ENCODE assay signal across 28 mouse cellular contexts in genomic region chr8:31000120-31000519, GRCm38 (mm10).
A peak's percentile ranks its signal among the peaks of the same experiment; 100 is the strongest.
DNase-seq lines count a peak whose midpoint lies in the region; ATAC-seq lines count a peak whose summit lies in the region.
"Had no signal": no experiment of that assay in that cellular context is flagged by ENCODE, and none has a peak within 500 bp of the region (broad histone marks: within the 10 kb centered on the region; RNA-seq: fewer than 3 reads in every experiment).

No protein-coding gene starts in this region.

- no peak overlapping the region for H3K4me3 ChIP-seq in forebrain, embryonic 15.5 days
- no peak overlapping the region for H3K4me3 ChIP-seq in forebrain, embryonic 14.5 days (ENCODE audit: low read depth, low read length)
- H3K4me3 ChIP-seq: embryonic facial prominence, embryonic 10.5 days; embryonic facial prominence, embryonic 13.5 days; erythroblast, embryonic 14.5 days; forebrain, embryonic 12.5 days; heart, embryonic 12.5 days; heart, embryonic 15.5 days; hindbrain, embryonic 10.5 days; hindbrain, embryonic 13.5 days had no signal

- H3K27ac ChIP-seq in forebrain, embryonic 15.5 days (replicated peaks): no peak overlapping the region
- no peak overlapping the region for H3K27ac ChIP-seq in forebrain, embryonic 14.5 days (ENCODE audit: low read depth, low read length)
- H3K27ac ChIP-seq: embryonic facial prominence, embryonic 10.5 days; embryonic facial prominence, embryonic 13.5 days; forebrain, embryonic 12.5 days; heart, embryonic 15.5 days; hindbrain, embryonic 10.5 days; hindbrain, embryonic 13.5 days had no signal

- DNase-seq in forebrain, embryonic 14.5 days (ENCODE audit: low spot score): no peak
- DNase-seq in layer of hippocampus, adult 9-11 months: peak; percentile 10
- DNase-seq in layer of hippocampus, adult 8-10 months (ENCODE audit: low spot score in 2 of 2): no peak
- peak; percentile 18 to 19 for DNase-seq in right cerebral cortex, adult 2 months (ENCODE audit: low spot score in 2 of 2)
- no peak for DNase-seq in right cerebral cortex, postnatal 14 days
- no peak for DNase-seq in adrenal gland, postnatal 36 days
- DNase-seq: adrenal gland, adult 8-10 months; adrenal gland, postnatal 25 days; cerebellum, adult 11 months; cerebellum, adult 2 months; cerebellum, adult 9-11 months; cerebellum, postnatal 25 days; embryo, embryonic 11 days; gastrocnemius, postnatal 25 days; heart, adult 18-20 months; heart, postnatal 10 days; heart, postnatal 36 days had no signal

- no peaks in the 10 kb centered on the region for H3K9me3 ChIP-seq in forebrain, embryonic 15.5 days
- H3K9me3 ChIP-seq in forebrain, embryonic 14.5 days (replicated peaks; ENCODE audit: control insufficient read depth, low read length): no peaks in the 10 kb centered on the region
- H3K9me3 ChIP-seq: embryonic facial prominence, embryonic 10.5 days; forebrain, embryonic 12.5 days; heart, embryonic 15.5 days; hindbrain, embryonic 13.5 days had no signal

- peak; percentile 41; the same call in 1 of the 2 replicates for ATAC-seq in forebrain, embryonic 15.5 days (replicated peaks)
- ATAC-seq in forebrain, embryonic 14.5 days: no peak
- ATAC-seq: activated CD4-positive, CD25-positive, alpha-beta regulatory T cell, adult 4 months; hindbrain, embryonic 16.5 days had no signal

- H3K4me2 ChIP-seq in forebrain, embryonic 15.5 days (replicated peaks): no peak overlapping the region
- no peak overlapping the region for H3K4me2 ChIP-seq in forebrain, embryonic 14.5 days (ENCODE audit: low read length)
- H3K4me2 ChIP-seq: embryonic facial prominence, embryonic 13.5 days; forebrain, embryonic 12.5 days; heart, embryonic 12.5 days; heart, embryonic 15.5 days; hindbrain, embryonic 13.5 days had no signal

- H3K36me3 ChIP-seq in forebrain, embryonic 15.5 days: no peaks in the 10 kb centered on the region
- no peaks in the 10 kb centered on the region for H3K36me3 ChIP-seq in forebrain, embryonic 14.5 days (ENCODE audit: control insufficient read depth, insufficient read depth, low read length)
- H3K36me3 ChIP-seq: embryonic facial prominence, embryonic 10.5 days; embryonic facial prominence, embryonic 13.5 days; forebrain, embryonic 12.5 days; heart, embryonic 12.5 days; heart, embryonic 15.5 days; hindbrain, embryonic 10.5 days; hindbrain, embryonic 13.5 days had no signal

- no peak overlapping the region for H3K9ac ChIP-seq in forebrain, embryonic 15.5 days (replicated peaks)
- no peak overlapping the region for H3K9ac ChIP-seq in forebrain, embryonic 14.5 days (ENCODE audit: low read length)
- H3K9ac ChIP-seq: embryonic facial prominence, embryonic 13.5 days; forebrain, embryonic 12.5 days; heart, embryonic 12.5 days; heart, embryonic 15.5 days; hindbrain, embryonic 13.5 days had no signal

- H3K4me1 ChIP-seq in forebrain, embryonic 15.5 days: no peaks in the 10 kb centered on the region
- H3K4me1 ChIP-seq in forebrain, embryonic 14.5 days (ENCODE audit: control insufficient read depth, insufficient read depth, low read length): 0 out of 2 replicates have a peak, but pooled peaks cover 5% of the 10 kb centered on the region
- H3K4me1 ChIP-seq: hindbrain, embryonic 13.5 days had no signal

- WGBS in forebrain, embryonic 15.5 days: 63% methylated on average over 6 of the region's 6 CpGs
- WGBS in forebrain, embryonic 14.5 days: 68% methylated on average over 6 of the region's 6 CpGs

- H3K27me3 ChIP-seq in forebrain, embryonic 15.5 days: no peaks in the 10 kb centered on the region
- H3K27me3 ChIP-seq in forebrain, embryonic 14.5 days (replicated peaks; ENCODE audit: control insufficient read depth, insufficient read depth, low read length): no peaks in the 10 kb centered on the region
- H3K27me3 ChIP-seq: embryonic facial prominence, embryonic 13.5 days; forebrain, embryonic 12.5 days; heart, embryonic 12.5 days; heart, embryonic 15.5 days; hindbrain, embryonic 13.5 days had no signal

Comparison
In these comparisons a context has a peak if more than half of its experiments do, and no peak if none do; other contexts are left out.
1. DNase-seq: peak in layer of hippocampus, adult 9-11 months (single experiment) and right cerebral cortex, adult 2 months (2 of 2); none in forebrain, embryonic 14.5 days (single experiment), layer of hippocampus, adult 8-10 months (0 of 2), right cerebral cortex, postnatal 14 days (single experiment) and adrenal gland, postnatal 36 days (0 of 2).